9 mouse cellular contexts compared by ENCODE assay signal in the genomic region with DNA sequence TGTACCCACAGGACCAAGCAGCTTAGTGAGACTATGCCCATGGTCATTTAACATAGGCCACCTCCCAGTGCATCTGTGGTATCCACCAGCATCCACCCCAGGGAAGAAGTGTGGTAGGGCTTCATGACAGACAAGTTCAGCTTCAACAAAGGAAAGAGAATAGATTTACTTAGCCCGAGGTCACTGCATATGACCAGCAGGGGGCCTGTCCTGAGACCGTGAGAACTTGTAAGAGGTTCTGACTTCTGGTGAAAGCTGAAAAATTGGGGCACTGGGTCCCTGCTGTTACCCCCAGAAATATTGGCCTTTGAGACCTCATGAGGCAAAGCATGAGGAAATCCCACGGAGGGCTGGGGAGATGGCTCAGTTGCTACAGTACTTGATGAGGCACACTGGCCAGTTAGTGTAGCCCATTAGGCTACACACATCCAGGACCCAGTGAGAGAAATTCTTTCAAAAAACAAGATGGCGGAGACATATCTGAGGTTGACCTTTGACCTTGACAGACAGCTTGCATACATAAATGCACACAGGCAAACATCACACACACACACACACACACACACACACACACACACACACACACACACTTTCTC. TPM values are rescaled to one million over a fixed set of nuclear protein-coding genes. Genes with fewer than 3 reads are reported as not detected.
DNase-seq lines count a peak whose midpoint lies in the region; ATAC-seq and TF ChIP-seq lines count a peak whose summit lies in the region.
"Had no signal": no experiment of that assay in that cellular context is flagged by ENCODE, and none has a peak within 500 bp of the region (broad histone marks: within the 10 kb centered on the region; RNA-seq: fewer than 3 reads in every experiment).

No protein-coding gene starts in this region.

- H3K9me3 ChIP-seq in kidney, embryonic 16.5 days (ENCODE audit: low read length) = no peaks in the 10 kb centered on the region
- H3K9me3 ChIP-seq in limb, embryonic 14.5 days (ENCODE audit: control insufficient read depth, low read length) = no peaks in the 10 kb centered on the region
- H3K9me3 ChIP-seq: hindbrain, embryonic 15.5 days had no signal

- no peak overlapping the region for H3K27ac ChIP-seq in kidney, embryonic 16.5 days (ENCODE audit: low read length)
- no peak overlapping the region for H3K27ac ChIP-seq in limb, embryonic 14.5 days (replicated peaks; ENCODE audit: low read depth, low read length)
- no peak overlapping the region for H3K27ac ChIP-seq in cerebellum, adult 2 months (ENCODE audit: insufficient read depth, low read length)
- H3K27ac ChIP-seq: hindbrain, embryonic 15.5 days had no signal

- 83% methylated on average over 4 of the region's 4 CpGs for WGBS in kidney, embryonic 16.5 days
- 83% methylated on average over 4 of the region's 4 CpGs for WGBS in limb, embryonic 14.5 days
- WGBS in cerebellum, adult 2 months = 41% methylated on average over 4 of the region's 4 CpGs

- peak; percentile 28 for TF ChIP-seq CTCF in Patski (IDR thresholded peaks at IDR 0.05)
- TF ChIP-seq CTCF in cerebellum, adult 2 months (IDR thresholded peaks at IDR 0.05; ENCODE audit: borderline replicate concordance, insufficient read depth, low read depth, low read length) = no peak

- H3K27me3 ChIP-seq in kidney, embryonic 16.5 days (ENCODE audit: insufficient read depth, low read length) = no peaks in the 10 kb centered on the region
- peaks cover 3% of the 10 kb centered on the region for H3K27me3 ChIP-seq in Patski
- no peaks in the 10 kb centered on the region for H3K27me3 ChIP-seq in limb, embryonic 14.5 days (ENCODE audit: control insufficient read depth, insufficient read depth, low read length)
- no peaks in the 10 kb centered on the region for H3K27me3 ChIP-seq in cerebellum, adult 2 months (ENCODE audit: control insufficient read depth, insufficient read depth, low read length)
- H3K27me3 ChIP-seq: hindbrain, embryonic 15.5 days had no signal

- no peak for ATAC-seq in kidney, embryonic 16.5 days (ENCODE audit: low FRiP score, low TSS enrichment)
- ATAC-seq in Patski = no peak
- no peak for ATAC-seq in limb, embryonic 14.5 days (ENCODE audit: low FRiP score, low read depth)

- DNase-seq in kidney, adult 18-20 months = peak; percentile 55
- no peak for DNase-seq in Patski (ENCODE audit: low read depth, low spot score)
- DNase-seq in forelimb bud, embryonic 11.5 days (ENCODE audit: low read depth, low spot score) = peak; percentile 30
- DNase-seq in limb, embryonic 14.5 days (ENCODE audit: low spot score) = peak; percentile 26
- peak; percentile 14 for DNase-seq in yolk sac, embryonic 10.5 days (ENCODE audit: low spot score)
- no peak for DNase-seq in urinary bladder, postnatal 10 days (ENCODE audit: low spot score)
- DNase-seq in cerebellum, adult 2 months = no peak

- POLR2A ChIA-PET in Patski (lab: Charles Lee) = no interaction called here

- H3K4me2 ChIP-seq in kidney, embryonic 16.5 days (replicated peaks; ENCODE audit: low read depth, low read length) = no peak overlapping the region
- H3K4me2 ChIP-seq in limb, embryonic 14.5 days (replicated peaks; ENCODE audit: low read depth, low read length, severe bottlenecking) = no peak overlapping the region
- H3K4me2 ChIP-seq: hindbrain, embryonic 15.5 days had no signal

- H3K4me3 ChIP-seq in kidney, embryonic 16.5 days (ENCODE audit: low read length) = no peak overlapping the region
- H3K4me3 ChIP-seq in limb, embryonic 14.5 days (replicated peaks; ENCODE audit: low read length) = no peak overlapping the region
- H3K4me3 ChIP-seq in cerebellum, adult 2 months (replicated peaks; ENCODE audit: insufficient read depth, low read depth, low read length) = no peak overlapping the region
- H3K4me3 ChIP-seq: hindbrain, embryonic 15.5 days had no signal

- CTCF ChIA-PET in Patski (lab: Charles Lee) = no interaction called here

- in situ Hi-C loops in Patski (cut with MboI; ENCODE audit: low pct_unique_long_range_greater_than_20kb) = no loop called here

- H3K9ac ChIP-seq in kidney, embryonic 16.5 days (replicated peaks; ENCODE audit: low read length) = no peak overlapping the region
- H3K9ac ChIP-seq in limb, embryonic 14.5 days (ENCODE audit: low read depth, low read length, severe bottlenecking) = no peak overlapping the region
- H3K9ac ChIP-seq: hindbrain, embryonic 15.5 days had no signal

- TF ChIP-seq POLR2A in limb, embryonic 14.5 days (IDR thresholded peaks at IDR 0.05; ENCODE audit: borderline replicate concordance, extremely low read depth, insufficient read depth, insufficient read length) = no peak
- no peak for TF ChIP-seq POLR2A in cerebellum, adult 2 months (IDR thresholded peaks at IDR 0.05; ENCODE audit: borderline replicate concordance, insufficient read depth, low read length)

- no peaks in the 10 kb centered on the region for H3K36me3 ChIP-seq in kidney, embryonic 16.5 days (ENCODE audit: insufficient read depth, low read length)
- H3K36me3 ChIP-seq in limb, embryonic 14.5 days (ENCODE audit: control insufficient read depth, insufficient read depth, low read length) = no peaks in the 10 kb centered on the region
- H3K36me3 ChIP-seq: hindbrain, embryonic 15.5 days had no signal

- H3K4me1 ChIP-seq in kidney, embryonic 16.5 days (ENCODE audit: insufficient read depth, low read length) = no peaks in the 10 kb centered on the region
- H3K4me1 ChIP-seq in limb, embryonic 14.5 days (ENCODE audit: control insufficient read depth, insufficient read depth, low read length) = no peaks in the 10 kb centered on the region
- no peaks in the 10 kb centered on the region for H3K4me1 ChIP-seq in cerebellum, adult 2 months (ENCODE audit: control insufficient read depth, insufficient read depth, low read length)
- H3K4me1 ChIP-seq: hindbrain, embryonic 15.5 days had no signal

RNA-seq across cellular contexts. Expression of a gene that starts 34.0 kb away (rescaled TPM):
- polyA plus RNA-seq in kidney, embryonic 16.5 days (2015; fragmentation: Nextera tagmentation; extraction: Ambion mirVana) = 6.6 and 8.0 TPM in 2 replicates
- not detected for polyA plus RNA-seq in Patski (2021)
- polyA plus RNA-seq in limb, embryonic 14.5 days (2012; rRNA removed) = 0.20 TPM in 2 replicates
- polyA plus RNA-seq in limb, embryonic 14.5 days (2014; fragmentation: Nextera tagmentation; extraction: Ambion mirVana) = 0.88 and 1.6 TPM in 2 replicates
- polyA plus RNA-seq in cerebellum, adult 2 months (2012; rRNA removed) = 0.52 and 0.59 TPM in 2 replicates

Comparison
In these comparisons a context has a peak if more than half of its experiments do, and no peak if none do; other contexts are left out.
1. DNase-seq: peak in kidney, adult 18-20 months (single experiment), forelimb bud, embryonic 11.5 days (single experiment), limb, embryonic 14.5 days (single experiment) and yolk sac, embryonic 10.5 days (single experiment); none in Patski (single experiment), urinary bladder, postnatal 10 days (single experiment) and cerebellum, adult 2 months (0 of 2).